Mouse (Mus musculus): ENCODE data around the gene Nod1. TPM values are rescaled to one million over a fixed set of nuclear protein-coding genes. Genes with fewer than 3 reads are reported as not detected.
"Not testable (repeated sequence)": the region's sequence is repeated elsewhere in the genome, so short reads cannot be mapped to it uniquely, and the experiment has no call there.

Nod1 gene
- total RNA-seq, 2 experiments from 2014 or later = 2.6 to 4.3 TPM

DNA sequence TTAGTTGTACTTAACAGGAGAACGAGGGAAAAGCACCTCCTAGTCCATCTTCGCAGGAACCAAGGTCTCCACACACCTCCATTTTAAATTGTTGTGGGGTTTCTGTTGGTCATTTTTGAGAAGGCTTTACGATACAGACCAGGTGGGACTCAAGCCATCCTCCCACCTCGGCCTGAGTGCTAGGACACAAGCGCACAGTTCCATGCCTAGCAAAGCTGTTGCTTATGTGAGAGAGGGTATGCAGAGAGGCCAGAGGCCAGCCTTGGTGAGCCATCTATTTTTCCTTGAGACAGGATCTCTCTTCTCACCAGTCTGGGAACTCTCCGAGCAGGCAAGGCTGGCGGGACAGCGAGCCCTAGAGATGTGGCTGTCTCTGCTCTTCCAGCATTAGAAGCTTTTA lies 11.7 kb upstream of the Nod1 start:
- no peak for DNase-seq (ENCODE audit: low spot score in 2 of 2)

DNA sequence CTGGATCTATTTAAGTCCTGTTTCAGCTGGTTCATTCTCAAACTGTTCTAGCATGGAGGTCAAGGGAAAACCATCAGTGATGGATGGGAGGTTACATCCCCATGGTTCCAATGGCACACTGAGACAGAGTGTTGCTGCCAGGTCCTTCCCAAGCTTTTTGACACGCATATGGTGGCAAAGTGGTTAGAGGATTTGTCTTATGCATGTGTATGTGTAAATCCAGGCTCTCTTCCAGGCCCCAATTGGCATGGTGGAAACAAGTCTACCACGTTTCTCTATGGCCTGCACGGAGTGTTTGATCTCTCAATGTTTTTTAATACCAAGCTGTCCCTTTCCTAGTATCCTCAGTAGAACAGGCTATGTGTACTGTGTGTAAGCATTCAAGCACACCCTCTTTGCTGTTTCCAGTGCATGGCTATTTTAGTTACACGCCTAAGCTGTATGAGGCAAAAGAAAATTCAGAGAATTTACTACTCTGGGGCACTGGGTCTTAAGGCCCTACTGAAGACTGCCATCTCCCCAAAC lies 11.2 kb upstream of the Nod1 start:
- no peak for DNase-seq (ENCODE audit: low spot score in 2 of 2)

DNA sequence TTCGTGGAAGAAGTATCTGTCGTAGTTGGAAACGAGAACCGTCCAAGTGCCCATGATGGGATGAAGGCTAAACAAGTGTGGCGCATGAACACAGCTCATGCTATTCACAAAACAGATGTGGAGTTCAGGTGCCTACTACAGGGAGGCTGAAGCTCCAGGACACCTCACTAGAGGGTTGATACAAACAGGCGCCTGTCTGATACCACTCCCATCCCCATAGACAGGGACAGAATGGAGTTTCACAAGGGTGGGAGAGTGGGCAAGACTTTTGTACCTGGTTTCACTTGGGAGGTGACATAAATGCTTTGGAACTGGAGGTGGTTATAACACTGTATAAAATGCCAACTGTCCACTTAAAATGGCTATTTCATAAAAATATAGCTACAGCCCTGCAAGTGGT lies 7.0 kb upstream of the Nod1 start:
- no peak for DNase-seq (ENCODE audit: low spot score in 2 of 2)

DNA sequence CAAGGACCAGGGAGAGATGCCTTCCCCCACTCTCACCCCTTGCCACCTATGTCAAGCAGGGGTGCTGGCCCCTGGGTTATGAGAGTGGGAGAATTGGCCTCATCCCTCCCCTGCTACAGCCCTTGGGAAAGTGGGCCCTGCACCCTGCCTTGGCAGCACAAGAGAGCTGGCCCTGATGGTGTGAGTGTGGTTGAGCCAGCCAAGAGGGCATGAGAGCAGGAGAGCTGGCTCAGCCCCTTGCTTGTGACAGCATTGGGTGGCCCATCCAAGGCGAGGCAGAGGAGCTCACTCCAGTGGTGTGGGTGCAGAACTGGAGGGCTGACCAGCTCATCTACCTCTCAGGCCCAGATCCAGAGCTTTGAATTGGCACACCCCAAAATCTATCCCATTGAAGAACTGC lies 3.2 kb upstream of the Nod1 start:
- DNase-seq (ENCODE audit: low spot score in 2 of 2) = no peak

DNA sequence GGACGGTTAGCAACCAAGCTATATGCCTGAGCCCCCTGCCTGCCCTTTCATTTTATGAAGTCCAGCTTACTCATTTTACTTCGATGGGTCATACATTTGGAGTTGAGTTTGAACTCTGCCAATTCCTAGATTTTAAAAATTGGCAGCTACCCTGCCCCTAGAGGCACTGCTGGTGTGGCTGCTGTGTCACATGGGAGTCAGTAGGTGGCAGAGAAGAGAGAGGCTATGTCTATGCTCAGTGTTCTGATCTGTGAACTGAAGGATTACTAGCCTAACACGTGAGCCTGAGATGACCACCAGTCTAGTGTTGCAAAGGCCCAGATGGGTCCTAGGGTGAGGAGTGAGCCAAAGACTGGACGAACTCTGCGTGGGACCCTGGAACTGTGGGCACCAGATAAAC lies 2.1 kb upstream of the Nod1 start:
- DNase-seq (ENCODE audit: low spot score in 2 of 2) = no peak

DNA sequence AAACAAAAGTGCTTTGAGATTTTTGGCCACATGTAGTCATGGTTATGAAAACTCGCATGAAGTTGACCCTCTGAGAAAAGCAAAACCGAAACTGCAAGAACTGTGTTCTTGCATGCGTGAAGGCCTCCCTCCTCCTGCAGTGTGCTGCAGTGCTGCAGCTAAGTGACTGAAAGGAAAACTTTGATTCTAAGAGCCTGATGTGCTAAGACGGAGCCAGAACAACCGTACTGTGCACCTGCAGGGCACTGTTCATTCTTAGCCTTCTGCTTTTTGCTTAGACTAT lies 458 bp upstream of the Nod1 start:
- DNase-seq (ENCODE audit: low spot score in 2 of 2) = no peak

DNA sequence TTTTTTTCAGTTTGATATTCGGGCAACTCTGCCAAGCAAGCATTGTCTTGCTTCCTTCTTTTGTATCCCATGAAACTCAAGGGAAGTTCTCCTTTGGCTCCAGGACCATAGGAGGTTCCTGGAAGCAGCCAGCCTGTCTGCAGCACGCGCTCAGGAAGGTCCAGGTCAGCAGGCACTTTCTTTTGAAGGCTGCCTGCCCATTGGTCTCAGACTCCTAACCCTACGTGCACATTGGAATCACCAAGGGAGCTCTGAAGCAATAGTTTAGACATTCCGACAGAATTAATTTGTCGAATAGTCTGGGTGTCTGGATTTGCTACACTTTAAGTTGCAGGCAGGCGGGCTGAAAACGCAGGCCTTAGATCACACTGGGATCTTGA lies 691 bp downstream of the Nod1 start:
- DNase-seq (ENCODE audit: low spot score in 2 of 2) = no peak

DNA sequence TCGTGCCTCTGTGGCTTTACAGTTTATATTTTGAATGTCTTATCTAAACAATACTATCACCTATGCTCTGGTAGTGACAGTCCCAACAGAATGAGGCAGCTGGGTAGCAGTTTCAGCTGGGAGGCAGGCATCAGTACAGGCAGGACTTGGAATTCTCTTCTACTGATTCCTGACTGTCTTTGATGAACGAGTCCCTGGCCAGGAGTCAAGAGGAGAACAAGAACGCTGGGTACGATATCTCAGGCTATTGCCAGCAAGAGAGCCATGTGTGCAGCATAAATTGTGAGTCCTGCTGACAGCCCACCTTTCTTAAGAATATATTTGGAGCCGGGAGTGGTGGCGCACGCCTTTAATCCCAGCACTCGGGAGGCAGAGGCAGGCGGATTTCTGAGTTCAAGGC lies 1.9 kb downstream of the Nod1 start:
- DNase-seq (ENCODE audit: low spot score in 2 of 2) = no peak

DNA sequence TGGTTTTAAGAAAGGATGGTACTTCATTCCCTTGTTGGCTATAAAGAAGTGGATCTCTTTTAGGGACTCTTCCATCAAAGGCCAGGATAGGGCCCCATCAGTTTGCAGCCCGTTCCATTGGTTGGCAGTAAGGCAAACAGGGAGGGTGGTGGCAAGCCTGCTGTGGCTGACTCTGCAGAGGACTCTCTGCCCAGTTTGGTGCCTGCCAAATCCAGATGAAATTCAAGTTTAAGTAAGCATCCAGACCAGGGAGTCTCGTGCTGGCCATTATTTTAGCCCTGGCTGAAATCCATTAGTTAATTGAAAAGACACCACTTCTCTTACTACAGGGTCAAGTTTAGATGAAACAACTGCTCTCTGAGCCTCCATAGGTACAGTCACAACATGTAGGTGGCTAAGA lies 2.6 kb downstream of the Nod1 start:
- DNase-seq (ENCODE audit: low spot score in 2 of 2) = no peak

DNA sequence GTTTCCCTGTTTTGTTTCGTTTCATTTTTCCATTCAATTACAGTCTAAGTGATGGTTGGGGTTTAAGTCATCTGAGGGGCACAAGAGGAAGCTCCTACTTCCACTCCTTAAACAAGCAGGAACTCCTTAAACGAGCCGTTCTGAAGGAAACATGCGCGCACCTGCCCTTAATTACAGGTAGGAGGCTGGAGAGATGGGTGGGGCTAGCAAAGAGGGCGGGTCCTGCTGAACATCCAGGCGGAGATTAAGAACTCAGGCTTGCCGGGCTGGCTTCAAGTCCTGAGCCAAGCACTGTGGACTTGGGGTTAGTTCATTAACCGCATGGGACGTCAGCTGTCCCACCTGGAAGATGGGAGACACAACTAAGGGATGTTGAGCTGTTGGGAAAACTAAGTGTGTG lies 4.8 kb downstream of the Nod1 start:
- DNase-seq (ENCODE audit: low spot score in 2 of 2) = no peak

DNA sequence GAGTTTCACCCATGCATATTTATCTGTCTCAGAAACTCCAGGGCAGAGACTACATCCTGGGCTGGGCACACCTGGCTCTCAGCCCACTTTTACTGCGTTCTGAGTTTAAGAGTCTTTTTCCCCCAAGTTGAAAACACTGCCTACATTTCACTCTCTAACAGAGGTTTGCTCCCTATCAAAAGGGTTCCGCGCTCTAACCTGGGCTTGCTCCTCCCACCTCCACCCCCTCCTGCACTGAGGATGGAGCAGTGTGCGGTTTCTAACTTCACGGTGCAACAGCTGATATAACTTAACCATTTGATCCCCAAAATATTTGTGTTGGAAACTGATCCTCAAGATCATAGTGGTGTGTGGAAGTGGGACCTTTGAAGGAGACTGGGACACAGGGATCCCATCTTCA lies 7.2 kb downstream of the Nod1 start:
- DNase-seq (ENCODE audit: low spot score in 2 of 2) = no peak

DNA sequence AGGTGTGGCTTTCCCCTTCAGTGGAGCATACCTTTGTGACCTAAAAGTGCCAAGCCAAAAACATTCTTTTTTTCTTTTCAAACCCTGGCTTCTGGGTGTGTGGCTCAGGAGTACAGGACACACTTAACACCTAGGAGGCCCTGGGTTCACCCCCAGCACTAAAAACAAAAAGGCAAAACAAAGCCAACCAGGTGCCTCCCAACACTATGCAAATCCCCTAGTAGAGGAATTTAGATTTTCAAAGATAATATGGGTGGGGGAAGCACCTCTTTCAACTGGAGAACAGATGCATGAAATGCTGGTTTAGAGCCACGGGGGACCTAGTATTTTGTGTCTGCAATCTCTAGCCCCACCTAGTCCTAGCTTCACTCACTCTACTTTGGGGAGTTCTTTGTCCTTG lies 7.7 kb downstream of the Nod1 start:
- no peak for DNase-seq (ENCODE audit: low spot score in 2 of 2)

DNA sequence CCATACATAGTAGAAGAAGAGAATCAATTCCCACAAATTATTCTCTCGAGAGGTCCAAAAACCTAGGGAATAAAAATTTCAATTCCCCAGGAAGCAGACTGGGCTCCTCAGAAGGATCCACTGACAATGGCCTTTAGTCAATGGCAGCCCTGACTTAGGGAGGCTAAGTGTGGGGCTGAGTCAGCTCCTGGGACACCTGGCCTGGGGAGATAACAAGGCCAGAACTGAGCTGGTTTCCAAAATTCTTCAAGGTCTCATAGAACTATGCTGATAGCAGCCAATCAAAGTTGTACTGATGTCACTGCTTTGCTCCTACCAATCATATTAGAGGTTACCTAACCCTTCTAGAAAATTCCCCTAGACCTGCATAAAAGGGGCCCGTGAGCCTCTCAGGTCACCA lies 8.8 kb downstream of the Nod1 start:
- no peak for DNase-seq (ENCODE audit: low spot score in 2 of 2)

DNA sequence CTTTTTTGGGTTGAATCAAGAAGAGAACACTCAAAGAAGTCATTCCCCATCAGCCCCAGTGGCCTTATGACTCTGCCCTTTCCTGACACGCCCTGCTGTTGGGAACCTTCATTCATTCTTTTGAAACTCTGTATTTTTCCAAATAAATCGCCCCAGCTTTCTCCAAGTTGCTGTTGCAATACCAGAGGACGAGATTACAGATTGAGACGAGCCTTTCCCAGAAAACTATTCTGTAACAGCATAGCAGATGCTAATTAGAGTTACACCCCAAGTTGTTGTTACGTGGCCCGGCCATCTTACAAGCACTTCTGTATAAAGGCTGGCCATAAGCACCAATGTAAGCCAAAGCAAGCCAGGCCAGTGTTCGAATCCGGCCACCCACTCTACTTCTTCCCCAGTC lies 14.8 kb downstream of the Nod1 start:
- DNase-seq (ENCODE audit: low spot score in 2 of 2) = no peak

DNA sequence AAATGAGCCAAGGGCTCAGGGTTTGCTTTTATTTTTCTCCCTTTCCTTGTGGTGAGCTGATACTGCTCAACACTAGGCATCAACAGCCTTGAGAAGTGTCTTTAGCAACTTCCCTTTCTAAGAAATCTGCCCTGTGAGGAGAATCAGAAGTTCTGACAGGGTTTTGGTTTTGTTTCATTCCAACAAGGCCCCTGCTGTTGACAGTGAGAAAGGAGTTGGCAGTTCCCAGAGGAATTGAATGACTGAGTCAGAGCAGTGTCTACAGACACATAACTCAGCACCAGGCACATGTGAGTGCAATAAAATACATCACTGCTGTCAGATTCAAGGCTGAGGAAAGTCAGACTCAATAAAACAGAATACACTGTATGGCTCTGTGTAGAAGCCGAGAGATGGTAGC lies 16.0 kb downstream of the Nod1 start:
- no peak for DNase-seq (ENCODE audit: low spot score in 2 of 2)

DNA sequence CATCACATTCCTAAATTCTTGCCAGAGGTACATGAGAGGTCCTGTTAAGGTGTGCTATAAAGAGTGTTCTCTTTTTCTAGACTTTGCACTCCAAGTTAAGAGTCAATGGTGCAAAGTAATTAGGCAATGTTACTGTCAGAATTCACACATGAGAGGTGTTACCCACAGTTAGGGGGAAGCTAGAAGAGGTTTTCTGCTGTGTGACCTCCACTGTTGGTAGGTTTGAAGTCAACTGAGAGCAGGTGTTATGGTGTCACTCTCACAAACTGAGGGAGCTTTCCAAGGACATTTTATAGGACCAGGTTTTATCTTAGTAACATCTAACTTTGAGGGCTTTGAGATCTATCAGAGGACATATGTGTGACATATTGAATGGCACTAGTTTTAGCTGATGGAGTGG lies 16.5 kb downstream of the Nod1 start:
- DNase-seq (ENCODE audit: low spot score in 2 of 2) = no peak

DNA sequence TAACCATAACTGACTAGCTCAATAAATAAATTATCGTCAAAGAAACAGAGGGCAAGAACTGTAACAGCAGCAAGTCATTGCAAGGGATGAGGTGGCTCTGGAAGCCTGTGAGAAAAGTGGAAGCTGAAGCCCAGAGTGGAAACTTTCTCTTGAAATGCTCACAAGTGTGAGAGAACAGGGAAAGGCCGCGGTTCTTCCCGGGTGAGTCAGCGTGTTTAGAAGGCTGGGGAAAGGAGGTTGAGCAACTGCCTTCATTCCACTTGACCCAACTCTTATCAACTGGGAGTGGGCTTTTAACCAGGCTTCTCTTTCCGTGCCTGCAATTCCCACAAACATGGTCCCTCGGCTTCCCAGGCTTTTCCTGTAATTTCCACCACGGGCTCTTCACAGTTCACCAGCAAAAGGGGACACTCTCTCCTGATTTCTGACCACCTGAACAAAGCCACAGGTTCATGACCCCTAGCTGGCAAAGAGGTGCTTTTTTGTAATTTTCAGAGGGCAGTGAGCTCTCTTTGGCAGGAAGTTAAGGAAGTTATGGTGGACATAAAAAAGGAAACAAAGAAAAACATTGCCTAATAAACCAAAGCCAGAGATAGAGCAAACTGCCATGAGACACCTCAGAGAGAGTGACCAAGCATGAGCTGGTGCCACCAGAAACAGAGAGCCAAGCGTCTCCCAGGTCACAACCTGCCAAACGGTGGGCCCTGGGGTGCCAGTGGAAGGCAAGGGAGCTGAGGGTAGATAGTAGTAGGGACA lies 17.6 kb downstream of the Nod1 start:
- no peak for DNase-seq (ENCODE audit: low spot score in 2 of 2)

DNA sequence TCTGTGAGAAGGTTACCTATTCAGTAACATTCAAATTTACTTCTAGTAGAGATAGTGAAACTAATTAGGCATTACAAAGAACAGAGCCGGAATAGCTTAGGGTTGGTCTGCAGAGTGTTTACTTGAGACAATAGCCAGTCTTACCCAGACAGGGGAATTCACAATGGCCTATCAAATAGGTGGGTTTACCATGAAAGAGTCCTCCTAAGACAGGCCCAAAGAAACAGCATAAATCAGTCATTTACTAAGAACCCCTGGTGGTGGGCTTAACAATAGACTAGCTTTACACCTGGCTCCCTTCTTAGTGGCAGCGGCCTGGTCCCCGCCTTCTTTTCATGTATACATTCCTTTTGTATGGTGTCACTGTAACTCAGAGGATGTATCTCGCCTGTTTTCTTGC lies 19.0 kb downstream of the Nod1 start:
- not testable (repeated sequence) for DNase-seq (ENCODE audit: low spot score in 2 of 2)

DNA sequence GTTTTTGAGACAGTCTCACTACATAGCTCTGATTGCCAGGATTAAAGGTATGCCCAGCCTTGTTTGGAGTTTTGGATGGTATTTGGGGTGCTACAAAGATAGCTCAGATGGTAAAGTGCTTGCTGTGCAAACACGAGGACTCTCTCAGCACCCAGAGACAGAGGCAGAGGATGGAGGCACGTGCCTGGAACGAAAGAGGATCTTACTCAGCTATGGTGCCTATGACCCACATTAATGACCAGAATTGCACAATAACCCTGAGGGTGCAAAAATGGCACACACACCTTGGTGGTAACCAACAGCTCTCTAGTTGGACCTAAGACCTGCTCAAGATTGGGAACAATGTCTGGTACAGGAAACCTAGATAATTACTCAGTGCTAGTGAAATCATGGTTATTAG lies 19.9 kb downstream of the Nod1 start:
- no peak for DNase-seq (ENCODE audit: low spot score in 2 of 2)

DNA sequence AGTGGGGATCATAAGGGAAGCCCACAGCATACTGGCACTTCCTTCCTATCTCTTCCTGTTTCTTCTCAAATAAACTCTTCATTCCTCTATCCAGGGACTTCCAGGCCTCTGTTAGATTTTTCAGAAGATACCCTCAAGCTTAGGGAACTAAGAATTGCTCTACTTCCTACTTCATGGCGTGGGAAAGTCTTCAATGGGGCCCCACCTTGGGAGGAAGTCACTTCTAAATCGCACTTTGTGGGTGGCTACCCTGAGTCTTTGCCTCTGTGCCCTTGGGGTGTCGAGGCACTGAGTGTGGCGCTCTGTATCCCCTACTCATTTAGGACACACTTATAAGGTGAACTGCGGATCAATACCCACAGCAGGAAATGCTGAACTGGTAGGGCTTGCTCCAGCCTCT lies 23.7 kb downstream of the Nod1 start:
- no peak for DNase-seq (ENCODE audit: low spot score in 2 of 2)

DNA sequence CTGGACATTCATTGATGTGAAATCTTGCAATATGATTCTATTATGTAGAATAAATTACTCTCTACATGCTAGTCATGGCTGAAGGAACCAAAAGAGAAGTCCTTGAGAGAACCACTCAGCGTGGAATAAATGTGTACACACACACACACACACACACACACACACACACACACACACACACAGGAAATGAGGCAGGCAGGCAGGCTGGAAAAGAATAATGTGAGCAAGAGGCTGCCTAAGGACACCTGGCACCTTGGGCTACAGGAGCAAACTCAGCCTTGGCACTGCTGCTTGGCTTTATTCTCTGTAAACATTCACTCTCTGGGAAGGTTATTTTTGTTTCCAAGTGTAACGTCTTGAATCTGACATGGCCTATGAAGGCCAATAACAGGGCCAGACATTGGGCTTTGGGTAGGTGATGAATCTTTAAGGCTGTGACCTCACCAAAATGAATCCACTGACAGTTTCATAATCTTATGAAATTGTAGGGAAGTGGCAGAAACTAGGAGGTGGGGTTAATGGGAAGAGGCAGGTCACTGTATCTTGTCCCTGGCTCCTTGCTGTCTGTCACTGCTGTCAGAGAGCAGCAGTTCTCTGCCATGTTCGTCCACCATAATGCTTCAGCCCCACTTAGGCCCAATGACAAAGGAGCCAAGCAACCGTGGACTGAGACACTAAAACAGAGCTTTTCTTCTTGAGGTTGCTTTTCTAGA lies 26.0 kb downstream of the Nod1 start:
- DNase-seq (ENCODE audit: low spot score in 2 of 2) = no peak

DNA sequence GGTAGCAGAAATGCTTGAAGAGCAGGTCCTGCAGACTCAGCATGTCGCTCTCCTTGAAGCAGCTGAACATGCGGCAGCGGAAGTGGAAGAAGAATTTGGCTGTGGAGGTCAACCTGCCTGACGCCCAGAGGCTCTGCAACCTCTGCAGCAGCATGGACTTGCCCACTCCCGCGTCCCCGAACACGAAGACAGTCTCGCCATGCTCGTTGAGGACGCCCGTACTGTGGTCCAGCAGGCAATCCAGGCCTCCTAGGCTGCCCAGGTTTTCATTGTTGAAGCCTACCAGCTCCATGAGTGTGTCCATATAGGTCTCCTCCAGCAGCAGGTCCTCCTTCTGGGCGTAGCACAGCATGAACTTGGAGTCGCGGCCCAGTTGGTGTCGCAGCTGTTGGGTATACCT lies 27.9 kb downstream of the Nod1 start:
- DNase-seq (ENCODE audit: low spot score in 2 of 2) = no peak

DNA sequence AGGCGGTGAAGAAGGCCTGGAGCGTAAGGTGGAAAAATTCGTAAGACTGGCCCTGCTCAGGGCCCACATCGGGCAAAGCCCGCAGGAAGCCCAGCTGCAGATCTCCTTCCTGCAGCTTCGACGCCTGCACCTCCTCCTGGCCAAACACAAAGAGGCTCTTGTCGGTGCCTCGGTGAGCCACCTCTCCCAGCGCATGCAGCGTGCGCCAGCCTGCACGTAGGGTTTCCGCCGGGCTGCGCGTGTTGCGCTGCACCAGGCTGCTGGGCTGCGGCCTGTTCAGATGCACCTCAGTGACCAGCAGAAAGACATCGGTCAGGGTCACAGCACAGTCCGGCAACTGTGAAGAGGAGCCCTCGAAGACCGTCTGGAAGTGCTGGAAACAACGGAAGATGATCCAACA lies 28.7 kb downstream of the Nod1 start:
- DNase-seq (ENCODE audit: low spot score in 2 of 2) = no peak
